Mouse (Mus musculus) erythroblast, embryonic 14.5 days (primary cell): ENCODE measurements around the gene AL607142.1. TPM values are rescaled to one million over a fixed set of nuclear protein-coding genes. Genes with fewer than 3 reads are reported as not detected.

Experiments
- H3K27me3 ChIP-seq: 2 replicates; pipeline ENCODE4 v1.6.1; 2012; ENCODE audit warnings: inconsistent platforms; ENCODE audit not compliant: control insufficient read depth
- H3K36me3 ChIP-seq: 2 replicates; pipeline ENCODE4 v1.6.1; 2012; ENCODE audit warnings: mild to moderate bottlenecking, inconsistent platforms; ENCODE audit not compliant: control insufficient read depth
- H3K4me1 ChIP-seq: 2 replicates; pipeline ENCODE4 v1.6.1; 2012; ENCODE audit warnings: inconsistent platforms; ENCODE audit not compliant: control insufficient read depth
- H3K4me3 ChIP-seq: replicated peaks from 2 replicates; pipeline ENCODE3; 2012; ENCODE audit warnings: moderate library complexity, mild to moderate bottlenecking, inconsistent platforms
- H3K9me3 ChIP-seq: 2 replicates; pipeline ENCODE4 v1.6.1; 2012; ENCODE audit warnings: low read length, inconsistent platforms, mixed read lengths; ENCODE audit not compliant: control insufficient read depth
- GATA1 ChIP-seq: IDR thresholded peaks from 2 replicates; pipeline ENCODE4 v1.6.1; 2012; ENCODE audit warnings: low read length, inconsistent platforms, mixed read lengths
- TAL1 ChIP-seq: IDR thresholded peaks from 3 replicates; pipeline ENCODE4 v1.6.1; 2012; ENCODE audit warnings: low read length, inconsistent platforms, mixed read lengths
- polyA plus RNA-seq: library from polyadenylated mRNA; stranded (reverse); fragments of >175 nt; gene quantifications from 2 replicates; pipeline ENCODE4 v1.2.3, GENCODE M21; 2012

The AL607142.1 gene
- polyA plus RNA-seq, 1 experiment, result not detected

- H3K9me3 ChIP-seq, result no peaks in the 10 kb centered on the region
- no peak overlapping the region for H3K4me3 ChIP-seq
- H3K36me3 ChIP-seq, result no peaks in the 10 kb centered on the region
- H3K27me3 ChIP-seq, result no peaks in the 10 kb centered on the region
- H3K4me1 ChIP-seq, result no peaks in the 10 kb centered on the region
- TF ChIP-seq TAL1, result no peak
- TF ChIP-seq GATA1, result no peak
Measured at GRCm38 (mm10) chr4:120063353-120064124, 1.3 kb upstream of the AL607142.1 start.

DNA sequence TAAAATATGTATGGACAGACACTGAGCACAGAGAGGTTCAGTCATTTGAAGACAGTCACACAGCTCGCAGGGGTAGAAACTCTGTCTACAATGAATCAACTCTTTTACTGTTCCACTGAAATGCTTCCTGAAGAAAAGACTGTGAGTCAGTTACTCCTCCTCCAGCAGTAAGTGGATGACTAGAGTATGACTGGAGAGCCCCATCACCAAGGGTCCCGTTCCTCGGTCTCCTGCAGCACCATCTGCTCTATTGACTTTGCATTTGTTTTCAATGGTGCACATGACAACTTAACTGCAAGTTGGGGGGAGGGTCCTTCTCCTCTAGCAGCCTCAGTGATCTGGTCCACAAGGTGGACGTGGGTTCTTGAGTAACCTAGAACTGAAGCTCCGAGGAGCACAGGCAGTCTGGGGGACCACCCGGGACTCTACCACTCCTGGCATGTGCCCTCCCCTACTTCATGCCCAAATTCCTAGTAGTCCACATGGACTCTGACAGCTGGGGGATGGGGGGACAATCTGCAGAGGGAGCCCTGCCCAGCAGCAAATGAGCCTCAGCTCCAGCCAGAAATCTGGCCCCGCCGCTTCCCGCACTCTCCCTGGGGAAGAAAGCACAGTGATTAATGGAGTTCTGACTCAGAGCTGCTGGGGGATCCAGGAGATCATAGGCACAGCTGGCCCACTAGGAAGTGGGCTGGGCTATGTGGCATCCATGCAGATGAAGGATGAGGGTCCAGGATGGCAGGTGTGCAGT lies 2.2 kb downstream of the AL607142.1 start:
- H3K4me1 ChIP-seq, result no peaks in the 10 kb centered on the region
- H3K36me3 ChIP-seq, result no peaks in the 10 kb centered on the region
- no peak overlapping the region for H3K4me3 ChIP-seq
- H3K27me3 ChIP-seq, result no peaks in the 10 kb centered on the region
- TF ChIP-seq GATA1, result no peak
- TF ChIP-seq TAL1, result no peak
- H3K9me3 ChIP-seq, result no peaks in the 10 kb centered on the region

DNA sequence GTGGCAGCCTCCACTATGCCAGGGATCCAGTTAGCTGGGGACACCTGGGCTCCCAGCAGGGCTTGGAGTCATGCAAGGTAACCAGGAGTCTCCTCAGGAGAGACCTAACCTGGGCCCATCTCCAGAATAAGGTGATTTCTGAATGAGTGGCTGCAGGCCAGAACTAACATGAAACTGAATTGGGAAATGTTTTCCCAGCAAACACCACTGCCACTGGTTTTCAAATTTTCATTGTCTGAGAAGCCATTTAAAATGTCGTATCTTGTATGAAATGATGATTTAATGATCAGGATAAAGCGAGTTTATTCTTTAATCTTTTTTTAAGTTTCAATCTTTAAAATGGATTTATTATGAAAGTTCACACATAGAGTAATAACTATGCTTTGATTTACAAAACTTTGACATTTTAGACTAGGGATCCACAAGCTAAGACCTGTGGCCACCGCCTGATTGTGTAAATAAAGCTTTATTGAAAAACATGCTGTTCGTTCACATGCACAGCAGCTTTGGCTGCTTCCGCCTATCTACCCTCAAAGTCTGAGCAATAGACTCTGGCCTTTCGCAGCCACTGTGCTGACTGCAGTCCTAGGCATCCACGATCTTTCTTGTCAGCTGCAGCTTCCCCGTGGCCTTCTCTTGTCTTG lies 2.9 kb downstream of the AL607142.1 start:
- H3K9me3 ChIP-seq, result no peaks in the 10 kb centered on the region

DNA sequence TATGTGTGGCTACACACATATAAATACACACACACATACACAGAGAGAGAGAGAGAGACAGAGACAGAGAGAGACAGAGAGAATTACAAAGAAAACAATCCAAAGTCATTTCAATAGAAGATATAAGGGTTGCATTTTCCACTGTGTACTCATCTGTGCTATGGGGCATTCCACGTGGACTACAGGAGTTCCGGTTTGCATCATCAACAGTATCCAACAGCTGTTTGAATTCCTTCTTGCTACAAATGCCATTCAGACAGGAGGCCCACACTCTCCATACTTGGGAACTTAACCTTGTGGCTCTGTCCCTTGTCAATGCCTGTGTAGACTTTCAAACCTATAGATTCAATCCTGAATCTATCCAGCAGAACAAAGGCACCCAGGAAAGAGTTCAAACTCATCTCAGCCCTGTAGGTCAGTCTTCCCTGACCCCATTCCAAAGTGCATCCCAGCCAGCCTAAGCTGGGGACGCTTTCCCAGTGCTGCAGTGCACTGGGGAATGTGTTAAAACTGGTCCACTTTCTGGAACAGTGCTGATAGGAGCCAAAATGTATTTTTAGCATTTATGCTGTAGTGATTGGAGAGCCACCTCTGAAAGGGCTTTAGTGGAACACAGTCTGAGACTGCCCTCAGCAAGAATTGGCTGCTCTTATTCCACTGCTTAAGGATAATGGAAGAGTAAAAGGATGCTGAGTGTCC lies 4.2 kb downstream of the AL607142.1 start:
- TF ChIP-seq GATA1 (no peak), TAL1 (no peak)
- Histone ChIP-seq H3K4me3 (no peak overlapping the region), H3K36me3 (no peaks in the 10 kb centered on the region), H3K4me1 (no peaks in the 10 kb centered on the region), H3K9me3 (no peaks in the 10 kb centered on the region), H3K27me3 (no peaks in the 10 kb centered on the region)

More for the DNA sequence above, 2.9 kb downstream of the AL607142.1 start:
- H3K27me3 ChIP-seq, result no peaks in the 10 kb centered on the region
- TF ChIP-seq TAL1 (no peak), GATA1 (no peak)
- no peaks in the 10 kb centered on the region for H3K4me1 ChIP-seq
- no peak overlapping the region for H3K4me3 ChIP-seq
- no peaks in the 10 kb centered on the region for H3K36me3 ChIP-seq

- Histone ChIP-seq H3K4me1 (no peaks in the 10 kb centered on the region), H3K9me3 (no peaks in the 10 kb centered on the region), H3K27me3 (no peaks in the 10 kb centered on the region), H3K36me3 (no peaks in the 10 kb centered on the region), H3K4me3 (no peak overlapping the region)
- TF ChIP-seq GATA1 (no peak), TAL1 (no peak)
Measured at GRCm38 (mm10) chr4:120069582-120069980, 4.8 kb downstream of the AL607142.1 start.

DNA sequence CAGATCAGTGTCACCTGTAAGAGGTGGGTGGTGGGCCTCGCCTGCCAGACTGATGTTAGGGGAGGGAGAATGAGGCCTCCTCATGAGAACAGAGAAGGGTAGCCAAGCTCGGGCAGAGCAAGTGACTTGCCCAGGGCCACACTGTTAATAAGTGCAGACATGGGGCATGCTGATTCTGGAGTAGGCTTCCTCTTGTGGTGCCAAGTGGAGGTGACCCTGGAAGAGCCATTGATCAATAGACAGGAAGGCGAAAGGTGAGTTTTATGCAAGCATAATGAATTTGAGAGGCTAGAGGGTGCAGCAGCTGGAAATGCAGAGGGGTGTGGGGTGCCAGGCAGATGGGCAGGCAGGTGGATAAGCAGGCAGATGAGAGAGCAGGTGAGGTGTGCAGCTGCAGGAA lies 6.6 kb downstream of the AL607142.1 start:
- Histone ChIP-seq H3K27me3 (no peaks in the 10 kb centered on the region), H3K9me3 (no peaks in the 10 kb centered on the region), H3K4me1 (no peaks in the 10 kb centered on the region), H3K4me3 (no peak overlapping the region), H3K36me3 (no peaks in the 10 kb centered on the region)
- no peak for TF ChIP-seq GATA1
- no peak for TF ChIP-seq TAL1

- Histone ChIP-seq H3K36me3 (no peaks in the 10 kb centered on the region), H3K4me3 (no peak overlapping the region), H3K4me1 (no peaks in the 10 kb centered on the region), H3K27me3 (no peaks in the 10 kb centered on the region), H3K9me3 (no peaks in the 10 kb centered on the region)
- TF ChIP-seq GATA1, result no peak
- no peak for TF ChIP-seq TAL1
Measured at GRCm38 (mm10) chr4:120071842-120072507, 7.2 kb downstream of the AL607142.1 start.

GRCm38 (mm10) chr4:120074061-120074460 lies 9.3 kb downstream of the AL607142.1 start:
- no peaks in the 10 kb centered on the region for H3K9me3 ChIP-seq
- TF ChIP-seq GATA1 (no peak), TAL1 (no peak)
- no peaks in the 10 kb centered on the region for H3K27me3 ChIP-seq
- H3K36me3 ChIP-seq, result no peaks in the 10 kb centered on the region
- no peak overlapping the region for H3K4me3 ChIP-seq
- H3K4me1 ChIP-seq, result no peaks in the 10 kb centered on the region
